Mouse (Mus musculus) T-helper 17 cell (primary cell): ENCODE results near the gene Gosr1.

Source experiments
- in situ Hi-C, 2 experiments: fragments of 300-600 bp; cut with MboI, MseI; formaldehyde crosslinking; loops; 1 replicate in 1 of 2; 2 replicates in 1 of 2; pipeline ENCODE4 v1.15.1; 2025; ENCODE audit warnings: high pct_unique_total_duplicates in 2 of 2

Gosr1 gene

DNA sequence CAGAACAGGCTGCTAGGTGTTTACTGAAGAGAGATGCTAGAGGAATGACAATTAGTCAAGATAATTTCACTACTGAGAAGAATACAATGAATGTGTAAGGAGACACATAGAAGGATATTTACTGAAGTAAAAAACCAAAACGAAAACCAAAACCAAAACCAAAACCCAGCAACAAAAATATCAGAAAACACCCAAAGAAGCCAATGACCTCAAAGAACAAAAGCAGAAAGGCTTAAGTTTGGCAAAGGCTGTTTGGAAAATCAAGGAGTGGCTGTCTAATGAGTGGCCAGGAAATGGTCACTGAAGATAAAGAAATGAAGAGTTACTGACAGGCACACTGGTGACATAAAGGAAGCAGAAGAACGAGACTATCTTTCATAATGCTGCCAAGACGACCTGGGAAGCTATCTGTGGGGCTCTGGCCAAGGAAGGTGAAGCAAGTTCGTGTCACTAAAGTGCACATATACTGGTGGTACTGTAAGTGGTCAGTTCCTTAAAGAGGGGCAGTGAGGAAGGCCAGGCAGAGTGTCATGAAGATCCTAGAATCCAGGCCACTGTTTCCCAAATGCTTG lies 27.5 kb downstream of the Gosr1 start:
- in situ Hi-C loops, result no loop called here

- in situ Hi-C loops, result no loop called here
These were observed 28.8 kb downstream of the Gosr1 start for GRCm38 (mm10) chr11:76734560-76734959.

DNA sequence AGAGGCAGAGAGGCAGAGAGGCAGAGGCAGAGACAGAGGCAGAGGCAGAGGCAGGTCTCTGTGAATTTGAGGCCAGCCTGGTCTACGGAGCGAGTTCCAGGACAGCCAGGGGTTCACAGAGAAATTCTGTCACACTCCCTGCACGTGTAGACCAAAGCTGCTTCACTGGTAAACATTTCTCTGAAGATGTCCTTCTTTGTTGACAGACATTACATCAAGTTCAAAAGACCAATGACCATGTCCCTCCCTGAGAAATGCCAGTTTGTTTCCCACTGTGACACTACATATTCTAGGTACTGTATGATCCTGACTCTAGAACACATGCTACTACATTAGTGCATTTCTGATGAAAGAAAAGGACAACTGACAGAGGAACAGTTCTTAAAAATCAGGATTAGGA lies 32.7 kb downstream of the Gosr1 start:
- in situ Hi-C loops, result no loop called here

DNA sequence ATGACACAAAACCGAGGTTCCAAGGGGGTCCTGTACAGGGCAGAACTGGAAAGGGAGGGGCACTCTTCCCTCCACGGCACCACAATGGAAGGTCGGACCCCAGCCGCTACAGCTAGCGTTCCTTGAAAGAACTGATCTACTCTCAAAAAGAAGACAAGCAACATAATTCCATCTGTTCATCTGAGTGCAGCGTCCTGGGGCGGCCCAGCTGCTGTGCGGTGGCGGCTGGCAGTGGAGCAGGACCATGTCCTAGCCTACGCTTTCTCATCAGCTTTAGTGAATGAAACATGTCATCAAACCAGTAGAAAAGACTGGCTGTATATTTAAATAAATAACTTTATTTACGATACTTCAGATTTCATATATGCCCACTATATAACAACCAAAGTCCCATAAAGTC lies 35.3 kb downstream of the Gosr1 start:
- in situ Hi-C loops, result no loop called here

GRCm38 (mm10) chr11:76723911-76724310 lies 39.5 kb downstream of the Gosr1 start:
- in situ Hi-C loops, result no loop called here

GRCm38 (mm10) chr11:76717000-76717399 lies 46.4 kb downstream of the Gosr1 start:
- in situ Hi-C loops, result no loop called here

DNA sequence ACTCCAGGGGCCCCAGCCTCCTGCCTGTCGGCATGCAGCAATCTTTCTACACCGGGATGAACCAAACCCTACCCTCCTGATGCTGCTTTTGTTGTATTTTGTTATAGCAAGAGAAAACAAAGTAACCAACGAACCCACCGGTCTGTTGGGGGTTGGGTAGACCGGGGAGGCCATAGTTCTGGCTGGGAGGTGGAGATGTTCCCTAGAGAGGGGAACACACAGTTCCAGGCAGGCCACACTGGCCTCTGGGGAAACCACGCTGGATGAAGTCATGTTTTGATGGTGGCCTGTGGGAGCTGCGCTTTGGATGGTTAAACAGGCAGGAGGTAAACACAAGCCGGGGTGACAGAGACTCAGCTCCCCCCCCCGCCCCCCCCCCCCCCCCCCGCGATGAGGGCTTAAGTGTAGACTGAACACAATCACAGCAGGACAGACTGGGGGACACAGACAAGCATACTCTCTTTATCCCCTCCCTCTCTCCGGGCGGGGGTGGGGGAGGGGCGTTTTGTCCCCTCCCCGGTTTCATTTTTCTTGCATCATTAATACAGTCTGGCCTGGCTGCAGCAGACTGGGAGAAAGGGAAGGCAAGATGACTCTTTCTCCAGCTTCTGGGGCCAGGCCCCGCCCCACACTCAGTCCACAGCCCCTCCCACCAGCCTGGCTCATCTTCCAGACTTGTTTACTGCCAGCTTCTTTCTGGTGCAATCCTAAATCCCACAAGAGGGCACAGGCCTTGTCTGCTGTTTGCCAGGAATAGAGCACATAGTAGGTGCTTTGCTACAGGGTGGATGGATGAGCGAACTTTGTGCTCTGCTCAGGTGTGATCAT lies 53.5 kb downstream of the Gosr1 start:
- in situ Hi-C loops, result no loop called here

DNA sequence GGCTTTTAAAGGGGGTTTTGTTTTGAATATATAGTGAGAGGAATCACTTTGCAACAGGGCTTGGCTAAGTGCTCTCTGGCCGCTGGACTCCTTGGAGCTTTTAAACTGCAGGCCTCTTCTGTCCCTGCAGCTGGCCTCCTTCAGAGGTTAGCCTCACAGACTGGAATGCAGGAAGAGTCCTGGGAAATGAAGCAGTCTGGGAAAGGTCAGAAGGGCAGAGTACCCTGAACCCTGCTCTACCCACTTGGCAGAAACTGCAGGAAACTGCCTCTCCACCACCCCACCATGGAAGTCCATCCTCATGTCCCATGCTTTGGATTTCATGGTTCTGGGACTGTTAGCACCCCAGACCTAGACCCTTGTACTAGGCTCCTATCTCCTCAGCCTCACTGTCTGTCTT lies 54.5 kb downstream of the Gosr1 start:
- in situ Hi-C loops, result no loop called here

GRCm38 (mm10) chr11:76708066-76708465 lies 55.3 kb downstream of the Gosr1 start:
- in situ Hi-C loops, result no loop called here

DNA sequence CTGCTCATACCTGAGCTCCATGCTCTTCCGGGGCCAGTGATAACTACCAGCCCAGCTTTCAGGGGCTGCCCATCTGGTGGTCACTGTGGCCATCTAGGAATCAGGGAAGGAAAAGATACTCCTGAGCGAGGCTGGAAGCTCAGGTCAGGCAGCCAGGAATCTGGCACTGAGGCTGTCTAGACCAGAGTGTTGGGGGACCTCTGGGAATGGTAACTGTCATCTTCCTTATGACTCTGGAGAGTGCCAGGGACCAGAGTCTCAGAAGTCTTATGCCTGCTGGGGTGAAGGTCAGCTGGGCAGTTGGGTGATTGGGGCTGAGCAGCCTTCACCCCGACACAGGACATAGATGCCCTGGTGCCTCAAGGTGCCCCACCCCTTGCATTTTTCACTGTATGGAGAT lies 55.7 kb downstream of the Gosr1 start:
- in situ Hi-C loops, result no loop called here

DNA sequence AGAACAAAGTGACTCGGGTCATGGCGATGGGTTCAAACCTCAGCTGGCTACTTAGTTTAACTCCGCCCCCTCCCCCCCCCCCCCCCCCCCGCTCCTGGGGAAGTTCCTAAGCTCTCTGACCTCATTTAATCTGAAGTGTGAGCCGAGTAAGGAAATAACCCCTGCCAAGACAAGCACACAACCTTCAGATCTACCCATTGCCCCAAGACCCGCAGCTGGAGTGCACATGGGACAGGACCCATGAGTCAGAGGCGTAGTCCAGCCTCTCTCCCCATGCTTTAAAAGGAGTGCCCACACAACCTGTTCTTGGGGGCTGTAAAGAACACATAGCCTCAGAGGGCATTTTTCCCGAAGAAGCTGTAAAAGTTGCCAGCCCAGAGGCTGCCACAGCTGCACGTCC lies 63.8 kb downstream of the Gosr1 start:
- in situ Hi-C loops, result no loop called here

DNA sequence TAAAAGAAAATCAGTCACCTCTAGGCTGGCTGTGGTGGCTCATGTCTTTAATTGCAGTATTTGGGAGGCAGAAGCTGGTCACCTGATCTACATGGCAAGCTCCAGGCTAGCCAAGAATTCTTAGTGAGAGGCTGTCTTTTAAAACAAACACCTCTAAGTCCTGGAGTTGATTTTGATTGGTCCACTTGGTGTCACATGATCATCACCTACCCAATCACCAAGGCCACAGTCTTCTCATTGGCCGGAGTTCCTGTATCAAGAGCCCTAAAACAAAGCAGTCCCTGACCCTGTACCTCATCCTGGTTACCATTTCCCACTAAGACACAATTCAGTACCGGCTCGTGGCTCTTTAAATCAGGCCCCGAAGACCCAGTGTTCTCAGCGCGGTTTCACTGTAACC lies 67.6 kb downstream of the Gosr1 start:
- in situ Hi-C loops, result no loop called here

DNA sequence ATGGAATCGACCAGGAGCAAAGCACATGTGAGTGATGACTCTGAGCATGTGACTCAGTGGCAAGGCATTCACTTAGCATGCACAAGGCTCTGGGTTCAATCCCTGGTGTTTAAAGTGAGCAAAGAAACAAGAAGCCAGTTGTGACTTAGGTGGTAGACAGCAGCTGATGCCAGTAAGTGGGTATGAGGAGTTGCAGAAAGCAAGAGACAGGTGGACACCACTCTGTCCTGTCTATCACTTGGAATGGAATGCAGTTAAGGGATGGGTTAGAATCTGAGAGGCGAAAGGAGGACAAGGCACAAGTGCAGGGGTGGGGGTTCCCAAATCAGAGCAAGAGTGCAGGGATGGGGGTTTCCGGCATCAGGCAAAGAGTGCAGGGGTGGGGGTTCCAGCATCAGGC lies 71.3 kb downstream of the Gosr1 start:
- in situ Hi-C loops, result no loop called here

DNA sequence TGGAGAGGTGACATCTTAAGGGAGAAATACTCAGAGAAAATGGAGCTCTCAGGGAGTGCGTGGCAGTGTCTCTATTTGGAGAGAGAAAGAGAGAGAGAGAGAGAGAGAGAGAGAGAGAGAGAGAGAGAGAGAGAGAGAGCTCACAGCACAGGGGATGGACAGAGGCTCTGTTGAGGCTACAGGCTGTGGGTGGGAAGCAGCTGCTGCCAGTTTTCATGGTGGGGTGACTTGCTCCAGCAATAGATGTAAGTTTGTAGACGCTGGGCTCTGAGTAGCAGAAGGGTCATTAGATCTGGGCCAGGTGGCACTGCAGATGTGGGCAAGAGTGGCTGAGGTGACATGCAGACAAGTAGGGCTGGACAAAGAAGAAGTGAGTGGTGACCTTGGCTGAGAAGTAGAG lies 77.8 kb downstream of the Gosr1 start:
- in situ Hi-C loops, result loop anchor here in 1 of 2 experiments (10.0 kb wide), 1 partner anchor 239 kb away; the partner anchor contains the start of gene Blmh

GRCm38 (mm10) chr11:76679508-76679907 lies 83.9 kb downstream of the Gosr1 start, which contains the start of gene Trarg1:
Gene Trarg1 (plus strand): TSS chr11:76679808.
- in situ Hi-C loops, result loop anchor here in 1 of 2 experiments (10.0 kb wide), 1 partner anchor 215 kb away; no protein-coding TSS in a partner anchor
